Mouse (Mus musculus) stomach, postnatal 0 days (tissue): ENCODE measurements around the gene Naxd. TPM values are rescaled to one million over a fixed set of nuclear protein-coding genes. Genes with fewer than 3 reads are reported as not detected.

Experiments
- ATAC-seq: fragments of 200-750 bp; cut with Nextera tagmentation; 2 replicates; pipeline ENCODE4 v1.8.0; 2017; ENCODE audit not compliant: low FRiP score, low TSS enrichment
- DNase-seq: peaks from one replicate; pipeline ENCODE4 v3.0.0-alpha.2; 2016; ENCODE audit warnings: low spot score
- H3K27ac ChIP-seq: fragments of 300-500 bp; sonication (generic); replicated peaks from 2 replicates; pipeline ENCODE4 v1.5.1; 2014; ENCODE audit warnings: mild to moderate bottlenecking, control low read depth
- H3K27me3 ChIP-seq: fragments of 300-500 bp; sonication (generic); 2 replicates; pipeline ENCODE4 v1.6.1; 2014; ENCODE audit warnings: low read length; ENCODE audit not compliant: control insufficient read depth, insufficient read depth
- H3K36me3 ChIP-seq: fragments of 300-500 bp; sonication (generic); 2 replicates; pipeline ENCODE4 v1.6.1; 2014; ENCODE audit warnings: low read length, mixed read lengths; ENCODE audit not compliant: control insufficient read depth, insufficient read depth
- H3K4me1 ChIP-seq: fragments of 300-500 bp; sonication (generic); replicated peaks from 2 replicates; pipeline ENCODE4 v1.6.1; 2014; ENCODE audit warnings: antibody characterized with exemption; ENCODE audit not compliant: control insufficient read depth, insufficient read depth
- H3K4me2 ChIP-seq: fragments of 300-500 bp; sonication (generic); replicated peaks from 2 replicates; pipeline ENCODE4 v1.6.1; 2014; ENCODE audit warnings: low read depth, mild to moderate bottlenecking, control low read depth, moderate library complexity
- H3K4me3 ChIP-seq: fragments of 300-500 bp; sonication (generic); 2 replicates; pipeline ENCODE4 v1.5.1; 2014; ENCODE audit warnings: low read depth, low read length, control low read depth
- H3K9ac ChIP-seq: fragments of 300-500 bp; sonication (generic); 2 replicates; pipeline ENCODE4 v1.6.1; 2014; ENCODE audit warnings: mild to moderate bottlenecking, low read length, control low read depth, mixed read lengths
- H3K9me3 ChIP-seq: fragments of 300-500 bp; sonication (generic); 2 replicates; pipeline ENCODE4 v1.6.1; 2016; ENCODE audit warnings: low read length; ENCODE audit not compliant: control insufficient read depth
- CTCF ChIP-seq: IDR thresholded peaks from 2 replicates; pipeline ENCODE4 v1.5.1; 2016; ENCODE audit warnings: antibody characterized with exemption, low read depth, mild to moderate bottlenecking, moderate library complexity
- EP300 ChIP-seq: optimal IDR thresholded peaks from 2 replicates; pipeline ENCODE3; 2016; ENCODE audit warnings: antibody characterized with exemption
- WGBS: fragments of 180-500 bp; shearing (Covaris S2); extraction: QIAGEN DNeasy Blood & Tissue Kit; methylation state at CpG from one replicate; pipeline ENCODE4 v1.1.7; 2014; 5-methylcytosine and 5-hydroxymethylcytosine counted together
- polyA plus RNA-seq: library from polyadenylated mRNA; unstranded; fragments of >200 nt; fragmentation: Nextera tagmentation; extraction: Ambion mirVana; gene quantifications from 2 replicates; pipeline ENCODE4 v1.2.1, GENCODE M21; 2015

Gene Naxd
- polyA plus RNA-seq, 1 experiment from 2014 or later = 79.1 TPM

DNA sequence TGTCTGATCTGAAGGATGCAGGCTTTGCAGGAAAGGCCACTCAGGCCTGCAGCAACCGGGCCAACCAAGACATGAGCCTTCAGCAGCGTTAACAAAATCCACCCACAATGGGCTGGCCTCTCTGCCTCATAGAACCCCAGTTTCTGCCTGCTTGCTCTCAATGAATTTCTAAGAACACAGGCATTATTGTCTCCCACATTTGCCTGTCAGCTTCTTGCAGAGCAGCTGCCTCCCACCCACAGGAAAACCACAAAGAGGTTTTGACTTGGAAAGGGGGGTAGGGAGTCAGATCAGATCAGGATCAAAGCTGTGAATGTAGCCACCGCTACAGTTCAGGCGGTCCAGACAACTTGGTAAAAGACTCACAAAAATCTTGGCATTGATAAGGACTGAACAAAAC, 44.3 kb upstream of the Naxd start:
- Histone ChIP-seq H3K4me3 (no peak overlapping the region), H3K4me1 (no peaks in the 10 kb centered on the region), H3K9ac (no peak overlapping the region), H3K27me3 (no peaks in the 10 kb centered on the region), H3K27ac (no peak overlapping the region), H3K36me3 (no peaks in the 10 kb centered on the region), H3K4me2 (no peak overlapping the region), H3K9me3 (no peaks in the 10 kb centered on the region)
- ATAC-seq = no peak
- DNase-seq = no peak
- 54% methylated on average over 4 of the region's 4 CpGs for WGBS
- TF ChIP-seq CTCF = no peak
- TF ChIP-seq EP300 = no peak

- 58% methylated on average over 12 of the region's 12 CpGs for WGBS
- ATAC-seq (no peak), DNase-seq (no peak)
- no peak overlapping the region for H3K27ac ChIP-seq
- H3K36me3 ChIP-seq = no peaks in the 10 kb centered on the region
- no peak overlapping the region for H3K9ac ChIP-seq
- no peak overlapping the region for H3K4me3 ChIP-seq
- TF ChIP-seq CTCF = no peak
- TF ChIP-seq EP300 = no peak
- no peaks in the 10 kb centered on the region for H3K9me3 ChIP-seq
- H3K4me1 ChIP-seq = no peaks in the 10 kb centered on the region
- H3K4me2 ChIP-seq = no peak overlapping the region
- no peaks in the 10 kb centered on the region for H3K27me3 ChIP-seq
Observed at GRCm38 (mm10) chr8:11454228-11454627, 43.1 kb upstream of the Naxd start.

DNA sequence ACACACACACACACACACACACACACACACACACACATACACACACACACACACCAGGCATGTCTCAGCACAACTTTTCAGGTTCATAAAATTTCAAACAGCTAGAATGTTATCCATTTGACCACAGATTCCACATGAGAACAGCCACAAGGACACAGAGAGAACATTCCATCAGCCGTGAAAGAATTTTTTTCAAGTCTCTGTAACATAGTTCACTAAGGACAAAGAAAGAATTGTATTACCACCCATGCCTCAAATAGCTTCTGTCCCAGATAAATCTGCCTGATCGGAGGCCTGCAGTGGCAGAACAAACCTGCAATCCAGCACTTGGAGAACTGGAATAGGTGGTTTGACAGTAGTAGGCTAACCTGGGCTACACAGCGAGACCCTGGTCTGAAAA, 40.0 kb upstream of the Naxd start:
- 68% methylated on average over 3 of the region's 3 CpGs for WGBS

GRCm38 (mm10) chr8:11457981-11458836, 39.1 kb upstream of the Naxd start:
- Histone ChIP-seq H3K9me3 (no peaks in the 10 kb centered on the region), H3K27me3 (no peaks in the 10 kb centered on the region), H3K4me2 (no peak overlapping the region), H3K27ac (peak overlapping the region; percentile 36), H3K36me3 (no peaks in the 10 kb centered on the region), H3K4me3 (no peak overlapping the region), H3K4me1 (no peaks in the 10 kb centered on the region), H3K9ac (no peak overlapping the region)
- TF ChIP-seq EP300 (no peak), CTCF (no peak)
- ATAC-seq = peak; percentile 44
- 26% methylated on average over 11 of the region's 12 CpGs for WGBS
- DNase-seq = no peak

More for the DNA sequence above, 40.0 kb upstream of the Naxd start:
- H3K4me1 ChIP-seq = no peaks in the 10 kb centered on the region
- no peak overlapping the region for H3K4me3 ChIP-seq
- H3K9ac ChIP-seq = no peak overlapping the region
- TF ChIP-seq CTCF = no peak
- no peak for TF ChIP-seq EP300
- H3K9me3 ChIP-seq = no peaks in the 10 kb centered on the region
- no peaks in the 10 kb centered on the region for H3K27me3 ChIP-seq
- no peak overlapping the region for H3K27ac ChIP-seq
- ATAC-seq (no peak), DNase-seq (no peak)
- no peak overlapping the region for H3K4me2 ChIP-seq
- no peaks in the 10 kb centered on the region for H3K36me3 ChIP-seq

- DNase-seq (peak; percentile 39), ATAC-seq (peak; percentile 74)
Observed at GRCm38 (mm10) chr8:11459016-11459415, 38.3 kb upstream of the Naxd start.

GRCm38 (mm10) chr8:11460934-11461333, 36.4 kb upstream of the Naxd start:
- 36% methylated on average over 2 of the region's 2 CpGs for WGBS
- Histone ChIP-seq H3K9me3 (no peaks in the 10 kb centered on the region), H3K4me1 (no peaks in the 10 kb centered on the region; the same call in 1 of the 2 replicates), H3K4me2 (no peak overlapping the region), H3K4me3 (no peak overlapping the region), H3K27me3 (no peaks in the 10 kb centered on the region), H3K27ac (no peak overlapping the region), H3K9ac (no peak overlapping the region), H3K36me3 (no peaks in the 10 kb centered on the region)
- TF ChIP-seq EP300 = no peak
- TF ChIP-seq CTCF = no peak
- DNase-seq (no peak), ATAC-seq (no peak)

More at GRCm38 (mm10) chr8:11459016-11459415, 38.3 kb upstream of the Naxd start:
- H3K4me3 ChIP-seq = no peak overlapping the region
- no peaks in the 10 kb centered on the region for H3K9me3 ChIP-seq
- 0 out of 2 replicates have a peak overlapping the region, but pooled peaks have one; percentile 36 for H3K27ac ChIP-seq
- WGBS = 11% methylated on average over 5 of the region's 5 CpGs
- no peaks in the 10 kb centered on the region for H3K4me1 ChIP-seq
- no peak overlapping the region for H3K4me2 ChIP-seq
- TF ChIP-seq EP300 (no peak), CTCF (no peak)
- H3K36me3 ChIP-seq = no peaks in the 10 kb centered on the region
- no peak overlapping the region for H3K9ac ChIP-seq
- no peaks in the 10 kb centered on the region for H3K27me3 ChIP-seq
